Mouse (Mus musculus): ENCODE results near the gene Tbc1d22b. TPM values are rescaled to one million over a fixed set of nuclear protein-coding genes. Genes with fewer than 3 reads are reported as not detected.
"Not testable (repeated sequence)": the region's sequence is repeated elsewhere in the genome, so short reads cannot be mapped to it uniquely, and the experiment has no call there.

The Tbc1d22b gene
- polyA plus RNA-seq, 1 experiment from 2014 or later, result 8.6 TPM

- WGBS, result 82% methylated on average over 5 of the region's 5 CpGs
- ATAC-seq; H3K9me3 ChIP-seq (ENCODE audit: control insufficient read depth); H3K27me3 ChIP-seq (replicated peaks; ENCODE audit: control insufficient read depth, insufficient read depth, low read length); H3K4me3 ChIP-seq (ENCODE audit: low read depth, low read length); H3K4me1 ChIP-seq (replicated peaks; ENCODE audit: control insufficient read depth, insufficient read depth, low read length); H3K9ac ChIP-seq (ENCODE audit: low read depth, low read length); H3K4me2 ChIP-seq (replicated peaks; ENCODE audit: low read depth); H3K27ac ChIP-seq (ENCODE audit: low read depth, low read length); H3K36me3 ChIP-seq (ENCODE audit: control insufficient read depth, insufficient read depth): not testable (repeated sequence)
- TF ChIP-seq CTCF (IDR thresholded peaks at IDR 0.05; ENCODE audit: low read depth), result peak; percentile 21; the same call in 1 of the 2 replicates
These were observed 63.9 kb downstream of the Tbc1d22b start for GRCm38 (mm10) chr17:29613453-29613852.

GRCm38 (mm10) chr17:29614115-29615023, 64.8 kb downstream of the Tbc1d22b start, which contains the start of the genes Rnf8 and Gm28043:
Rnf8 (plus strand) TSS chr17:29614790.
Gm28043 (plus strand) TSS chr17:29614876.
- peak; percentile 77 for TF ChIP-seq CTCF (IDR thresholded peaks at IDR 0.05; ENCODE audit: low read depth)
- WGBS, result under 1% methylated on average over 52 of the region's 52 CpGs
- H3K4me2 ChIP-seq (replicated peaks; ENCODE audit: low read depth), result peak within 1 kb of the TSS; percentile 82
- ATAC-seq, result peak; percentile 94
- no peaks in the 10 kb centered on the region for H3K27me3 ChIP-seq (replicated peaks; ENCODE audit: control insufficient read depth, insufficient read depth, low read length)
- H3K36me3 ChIP-seq (ENCODE audit: control insufficient read depth, insufficient read depth), result peaks cover 3% of the 10 kb centered on the region; the same call in 1 of the 2 replicates
- no peaks in the 10 kb centered on the region for H3K9me3 ChIP-seq (ENCODE audit: control insufficient read depth)
- H3K9ac ChIP-seq (ENCODE audit: low read depth, low read length), result peak within 1 kb of the TSS; percentile 98
- peak within 1 kb of the TSS; percentile 97 for H3K4me3 ChIP-seq (ENCODE audit: low read depth, low read length)
- peak within 1 kb of the TSS; percentile 96 for H3K27ac ChIP-seq (ENCODE audit: low read depth, low read length)
- H3K4me1 ChIP-seq (replicated peaks; ENCODE audit: control insufficient read depth, insufficient read depth, low read length), result peaks cover 3% of the 10 kb centered on the region; the same call in 1 of the 2 replicates

- Histone ChIP-seq H3K27me3 (replicated peaks; ENCODE audit: control insufficient read depth, insufficient read depth, low read length) (no peaks in the 10 kb centered on the region), H3K4me3 (ENCODE audit: low read depth, low read length) (peak overlapping the region; percentile 97), H3K9me3 (ENCODE audit: control insufficient read depth) (no peaks in the 10 kb centered on the region), H3K9ac (ENCODE audit: low read depth, low read length) (peak overlapping the region; percentile 98), H3K36me3 (ENCODE audit: control insufficient read depth, insufficient read depth) (peaks cover 6% of the 10 kb centered on the region; the same call in 1 of the 2 replicates), H3K4me2 (replicated peaks; ENCODE audit: low read depth) (peak overlapping the region; percentile 82), H3K27ac (ENCODE audit: low read depth, low read length) (peak overlapping the region; percentile 96), H3K4me1 (replicated peaks; ENCODE audit: control insufficient read depth, insufficient read depth, low read length) (peaks cover 3% of the 10 kb centered on the region; the same call in 1 of the 2 replicates)
- WGBS, result under 1% methylated on average over 43 of the region's 43 CpGs
- peak; percentile 55 for ATAC-seq
- TF ChIP-seq CTCF (IDR thresholded peaks at IDR 0.05; ENCODE audit: low read depth), result no peak
These were observed 65.5 kb downstream of the Tbc1d22b start for GRCm38 (mm10) chr17:29615024-29615551.

GRCm38 (mm10) chr17:29615616-29616015, 66.0 kb downstream of the Tbc1d22b start:
- no peak for TF ChIP-seq CTCF (IDR thresholded peaks at IDR 0.05; ENCODE audit: low read depth)
- peak overlapping the region; percentile 97 for H3K4me3 ChIP-seq (ENCODE audit: low read depth, low read length)
- no peaks in the 10 kb centered on the region for H3K27me3 ChIP-seq (replicated peaks; ENCODE audit: control insufficient read depth, insufficient read depth, low read length)
- H3K4me1 ChIP-seq (replicated peaks; ENCODE audit: control insufficient read depth, insufficient read depth, low read length), result peaks cover 3% of the 10 kb centered on the region; the same call in 1 of the 2 replicates
- H3K27ac ChIP-seq (ENCODE audit: low read depth, low read length), result no peak overlapping the region
- 8% methylated on average over 4 of the region's 4 CpGs for WGBS
- peaks cover 7% of the 10 kb centered on the region; the same call in 1 of the 2 replicates for H3K36me3 ChIP-seq (ENCODE audit: control insufficient read depth, insufficient read depth)
- no peaks in the 10 kb centered on the region for H3K9me3 ChIP-seq (ENCODE audit: control insufficient read depth)
- no peak for ATAC-seq
- H3K4me2 ChIP-seq (replicated peaks; ENCODE audit: low read depth), result peak overlapping the region; percentile 82
- H3K9ac ChIP-seq (ENCODE audit: low read depth, low read length), result peak overlapping the region; percentile 98

- H3K9me3 ChIP-seq (ENCODE audit: control insufficient read depth), result no peaks in the 10 kb centered on the region
- no peak overlapping the region for H3K4me3 ChIP-seq (ENCODE audit: low read depth, low read length)
- peaks cover 41% of the 10 kb centered on the region for H3K36me3 ChIP-seq (ENCODE audit: control insufficient read depth, insufficient read depth)
- H3K9ac ChIP-seq (ENCODE audit: low read depth, low read length), result no peak overlapping the region
- no peak overlapping the region for H3K4me2 ChIP-seq (replicated peaks; ENCODE audit: low read depth)
- H3K27ac ChIP-seq (ENCODE audit: low read depth, low read length), result no peak overlapping the region
- 83% methylated on average over 3 of the region's 3 CpGs for WGBS
- H3K4me1 ChIP-seq (replicated peaks; ENCODE audit: control insufficient read depth, insufficient read depth, low read length), result no peaks in the 10 kb centered on the region; the same call in 1 of the 2 replicates
- no peaks in the 10 kb centered on the region for H3K27me3 ChIP-seq (replicated peaks; ENCODE audit: control insufficient read depth, insufficient read depth, low read length)
- ATAC-seq, result no peak
- TF ChIP-seq CTCF (IDR thresholded peaks at IDR 0.05; ENCODE audit: low read depth), result no peak
These were observed 69.6 kb downstream of the Tbc1d22b start for GRCm38 (mm10) chr17:29619231-29619630.

GRCm38 (mm10) chr17:29623488-29623887, 73.9 kb downstream of the Tbc1d22b start:
- H3K4me2 ChIP-seq (replicated peaks; ENCODE audit: low read depth), result no peak overlapping the region
- H3K27me3 ChIP-seq (replicated peaks; ENCODE audit: control insufficient read depth, insufficient read depth, low read length), result no peaks in the 10 kb centered on the region
- no peak overlapping the region for H3K27ac ChIP-seq (ENCODE audit: low read depth, low read length)
- ATAC-seq, result no peak
- WGBS, result 86% methylated on average over 8 of the region's 8 CpGs
- no peak overlapping the region for H3K4me3 ChIP-seq (ENCODE audit: low read depth, low read length)
- no peaks in the 10 kb centered on the region for H3K9me3 ChIP-seq (ENCODE audit: control insufficient read depth)
- H3K36me3 ChIP-seq (ENCODE audit: control insufficient read depth, insufficient read depth), result peaks cover 74% of the 10 kb centered on the region
- no peak for TF ChIP-seq CTCF (IDR thresholded peaks at IDR 0.05; ENCODE audit: low read depth)
- H3K9ac ChIP-seq (ENCODE audit: low read depth, low read length), result no peak overlapping the region
- no peaks in the 10 kb centered on the region for H3K4me1 ChIP-seq (replicated peaks; ENCODE audit: control insufficient read depth, insufficient read depth, low read length)
